Mouse (Mus musculus): ENCODE results near the gene Serpinb2. TPM values are rescaled to one million over a fixed set of nuclear protein-coding genes. Genes with fewer than 3 reads are reported as not detected.

Serpinb2 gene
- polyA plus RNA-seq, 1 experiment from 2014 or later, result 41.3 TPM

- Histone ChIP-seq H3K4me2 (replicated peaks; ENCODE audit: low read depth) (no peak overlapping the region), H3K27me3 (ENCODE audit: control insufficient read depth, insufficient read depth, low read length) (no peaks in the 10 kb centered on the region), H3K9me3 (ENCODE audit: control insufficient read depth, low read length) (no peaks in the 10 kb centered on the region), H3K4me1 (replicated peaks; ENCODE audit: control insufficient read depth, insufficient read depth) (no peaks in the 10 kb centered on the region), H3K27ac (replicated peaks) (no peak overlapping the region), H3K36me3 (ENCODE audit: control insufficient read depth, insufficient read depth, low read length) (no peaks in the 10 kb centered on the region), H3K4me3 (ENCODE audit: low read depth, low read length) (no peak overlapping the region), H3K9ac (ENCODE audit: low read length) (no peak overlapping the region)
- 48% methylated on average over 4 of the region's 4 CpGs for WGBS
- TF ChIP-seq EP300 (optimal IDR thresholded peaks at IDR 0.05) (no peak), CTCF (IDR thresholded peaks at IDR 0.05; ENCODE audit: low read depth) (no peak)
- no peak for DNase-seq (ENCODE audit: low spot score)
- no peak for ATAC-seq (ENCODE audit: low FRiP score, low TSS enrichment)
Measured at GRCm38 (mm10) chr1:107525592-107525991, 14.4 kb downstream of the Serpinb2 start.

GRCm38 (mm10) chr1:107528325-107529078 is 17.3 kb downstream of the Serpinb2 start:
- peak; percentile 25 for TF ChIP-seq EP300 (optimal IDR thresholded peaks at IDR 0.05)
- no peak for TF ChIP-seq CTCF (IDR thresholded peaks at IDR 0.05; ENCODE audit: low read depth)
- Histone ChIP-seq H3K4me1 (replicated peaks; ENCODE audit: control insufficient read depth, insufficient read depth) (no peaks in the 10 kb centered on the region), H3K4me2 (replicated peaks; ENCODE audit: low read depth) (no peak overlapping the region), H3K27me3 (ENCODE audit: control insufficient read depth, insufficient read depth, low read length) (no peaks in the 10 kb centered on the region), H3K9me3 (ENCODE audit: control insufficient read depth, low read length) (no peaks in the 10 kb centered on the region), H3K36me3 (ENCODE audit: control insufficient read depth, insufficient read depth, low read length) (no peaks in the 10 kb centered on the region), H3K27ac (replicated peaks) (no peak overlapping the region), H3K4me3 (ENCODE audit: low read depth, low read length) (no peak overlapping the region), H3K9ac (ENCODE audit: low read length) (no peak overlapping the region)
- WGBS, result 58% methylated on average over 3 of the region's 3 CpGs
- DNase-seq (ENCODE audit: low spot score), result no peak
- no peak; the same call in 1 of the 2 replicates for ATAC-seq (ENCODE audit: low FRiP score, low TSS enrichment)

- H3K9me3 ChIP-seq (ENCODE audit: control insufficient read depth, low read length), result no peaks in the 10 kb centered on the region
- H3K4me2 ChIP-seq (replicated peaks; ENCODE audit: low read depth), result no peak overlapping the region
- no peak overlapping the region for H3K9ac ChIP-seq (ENCODE audit: low read length)
- TF ChIP-seq CTCF (IDR thresholded peaks at IDR 0.05; ENCODE audit: low read depth) (no peak), EP300 (optimal IDR thresholded peaks at IDR 0.05) (no peak)
- H3K4me3 ChIP-seq (ENCODE audit: low read depth, low read length), result no peak overlapping the region
- H3K36me3 ChIP-seq (ENCODE audit: control insufficient read depth, insufficient read depth, low read length), result no peaks in the 10 kb centered on the region
- 56% methylated on average over 5 of the region's 5 CpGs for WGBS
- no peaks in the 10 kb centered on the region for H3K4me1 ChIP-seq (replicated peaks; ENCODE audit: control insufficient read depth, insufficient read depth)
- DNase-seq (ENCODE audit: low spot score) (no peak), ATAC-seq (ENCODE audit: low FRiP score, low TSS enrichment) (no peak)
- H3K27me3 ChIP-seq (ENCODE audit: control insufficient read depth, insufficient read depth, low read length), result no peaks in the 10 kb centered on the region
- no peak overlapping the region for H3K27ac ChIP-seq (replicated peaks)
Measured at GRCm38 (mm10) chr1:107529365-107530052, 18.3 kb downstream of the Serpinb2 start.

GRCm38 (mm10) chr1:107533736-107534135 is 22.5 kb downstream of the Serpinb2 start:
- no peak overlapping the region for H3K27ac ChIP-seq (replicated peaks)
- no peak for TF ChIP-seq EP300 (optimal IDR thresholded peaks at IDR 0.05)
- no peak for TF ChIP-seq CTCF (IDR thresholded peaks at IDR 0.05; ENCODE audit: low read depth)
- ATAC-seq (ENCODE audit: low FRiP score, low TSS enrichment) (no peak), DNase-seq (ENCODE audit: low spot score) (no peak)
- no peaks in the 10 kb centered on the region for H3K4me1 ChIP-seq (replicated peaks; ENCODE audit: control insufficient read depth, insufficient read depth)
- no peak overlapping the region for H3K9ac ChIP-seq (ENCODE audit: low read length)
- H3K9me3 ChIP-seq (ENCODE audit: control insufficient read depth, low read length), result no peaks in the 10 kb centered on the region
- WGBS, result 71% methylated on average over 3 of the region's 3 CpGs
- no peaks in the 10 kb centered on the region for H3K27me3 ChIP-seq (ENCODE audit: control insufficient read depth, insufficient read depth, low read length)
- no peaks in the 10 kb centered on the region for H3K36me3 ChIP-seq (ENCODE audit: control insufficient read depth, insufficient read depth, low read length)
- H3K4me3 ChIP-seq (ENCODE audit: low read depth, low read length), result no peak overlapping the region
- no peak overlapping the region for H3K4me2 ChIP-seq (replicated peaks; ENCODE audit: low read depth)

- H3K9ac ChIP-seq (ENCODE audit: low read length), result no peak overlapping the region
- no peaks in the 10 kb centered on the region for H3K4me1 ChIP-seq (replicated peaks; ENCODE audit: control insufficient read depth, insufficient read depth)
- H3K27ac ChIP-seq (replicated peaks), result no peak overlapping the region
- DNase-seq (ENCODE audit: low spot score) (no peak), ATAC-seq (ENCODE audit: low FRiP score, low TSS enrichment) (no peak)
- no peak for TF ChIP-seq CTCF (IDR thresholded peaks at IDR 0.05; ENCODE audit: low read depth)
- no peak overlapping the region for H3K4me3 ChIP-seq (ENCODE audit: low read depth, low read length)
- no peaks in the 10 kb centered on the region for H3K36me3 ChIP-seq (ENCODE audit: control insufficient read depth, insufficient read depth, low read length)
- no peaks in the 10 kb centered on the region for H3K27me3 ChIP-seq (ENCODE audit: control insufficient read depth, insufficient read depth, low read length)
- no peak overlapping the region for H3K4me2 ChIP-seq (replicated peaks; ENCODE audit: low read depth)
- 58% methylated on average over 1 of the region's 1 CpGs for WGBS
- H3K9me3 ChIP-seq (ENCODE audit: control insufficient read depth, low read length), result no peaks in the 10 kb centered on the region
Measured at GRCm38 (mm10) chr1:107537435-107537834, 26.2 kb downstream of the Serpinb2 start.

- TF ChIP-seq CTCF (IDR thresholded peaks at IDR 0.05; ENCODE audit: low read depth) (no peak), EP300 (optimal IDR thresholded peaks at IDR 0.05) (no peak)
- Histone ChIP-seq H3K36me3 (ENCODE audit: control insufficient read depth, insufficient read depth, low read length) (no peaks in the 10 kb centered on the region), H3K9me3 (ENCODE audit: control insufficient read depth, low read length) (no peaks in the 10 kb centered on the region), H3K4me1 (replicated peaks; ENCODE audit: control insufficient read depth, insufficient read depth) (no peaks in the 10 kb centered on the region), H3K27ac (replicated peaks) (no peak overlapping the region), H3K4me2 (replicated peaks; ENCODE audit: low read depth) (no peak overlapping the region), H3K4me3 (ENCODE audit: low read depth, low read length) (no peak overlapping the region), H3K9ac (ENCODE audit: low read length) (no peak overlapping the region), H3K27me3 (ENCODE audit: control insufficient read depth, insufficient read depth, low read length) (no peaks in the 10 kb centered on the region)
- WGBS, result 79% methylated on average over 3 of the region's 3 CpGs
- no peak for DNase-seq (ENCODE audit: low spot score)
- no peak for ATAC-seq (ENCODE audit: low FRiP score, low TSS enrichment)
Measured at GRCm38 (mm10) chr1:107559494-107559893, 48.3 kb downstream of the Serpinb2 start.

All from stomach, postnatal 0 days (tissue).